Mouse (Mus musculus): Measurements from ENCODE around the gene Pip4k2c. TPM values are rescaled to one million over a fixed set of nuclear protein-coding genes. Genes with fewer than 3 reads are reported as not detected.

Pip4k2c gene
- polyA plus RNA-seq, 1 experiment = 36.7 TPM

- Histone ChIP-seq H3K9me3 (replicated peaks; ENCODE audit: control insufficient read depth, insufficient read depth, low read length, poor library complexity, severe bottlenecking) (0 out of 2 replicates have a peak, but pooled peaks cover 7% of the 10 kb centered on the region), H3K27ac (ENCODE audit: insufficient read depth, low read length) (no peak overlapping the region), H3K9ac (ENCODE audit: low read depth, poor library complexity, severe bottlenecking) (no peak overlapping the region), H3K27me3 (ENCODE audit: control insufficient read depth, insufficient read depth, low read length, poor library complexity, severe bottlenecking) (no peaks in the 10 kb centered on the region), H3K4me1 (ENCODE audit: control insufficient read depth, insufficient read depth, low read length) (no peaks in the 10 kb centered on the region), H3K36me3 (ENCODE audit: control insufficient read depth, insufficient read depth, low read length, poor library complexity, severe bottlenecking) (no peaks in the 10 kb centered on the region), H3K4me3 (ENCODE audit: low read depth, low read length) (no peak overlapping the region)
- no peak for TF ChIP-seq EP300 (IDR thresholded peaks at IDR 0.05; ENCODE audit: insufficient read depth, low read depth, low read length)
- TF ChIP-seq CTCF (IDR thresholded peaks at IDR 0.05; ENCODE audit: low read depth, low read length) = no peak
- TF ChIP-seq POLR2A (IDR thresholded peaks at IDR 0.05; ENCODE audit: insufficient read depth, low read length) = no peak
These were observed 60.9 kb downstream of the Pip4k2c start for GRCm38 (mm10) chr10:127150471-127150872.

GRCm38 (mm10) chr10:127147135-127147534, 64.2 kb downstream of the Pip4k2c start:
- no peaks in the 10 kb centered on the region for H3K36me3 ChIP-seq (ENCODE audit: control insufficient read depth, insufficient read depth, low read length, poor library complexity, severe bottlenecking)
- H3K27ac ChIP-seq (ENCODE audit: insufficient read depth, low read length) = no peak overlapping the region
- no peaks in the 10 kb centered on the region for H3K4me1 ChIP-seq (ENCODE audit: control insufficient read depth, insufficient read depth, low read length)
- no peak overlapping the region for H3K4me3 ChIP-seq (ENCODE audit: low read depth, low read length)
- no peak overlapping the region for H3K9ac ChIP-seq (ENCODE audit: low read depth, poor library complexity, severe bottlenecking)
- TF ChIP-seq POLR2A (IDR thresholded peaks at IDR 0.05; ENCODE audit: insufficient read depth, low read length) = no peak
- no peak for TF ChIP-seq EP300 (IDR thresholded peaks at IDR 0.05; ENCODE audit: insufficient read depth, low read depth, low read length)
- TF ChIP-seq CTCF (IDR thresholded peaks at IDR 0.05; ENCODE audit: low read depth, low read length) = no peak
- no peaks in the 10 kb centered on the region for H3K27me3 ChIP-seq (ENCODE audit: control insufficient read depth, insufficient read depth, low read length, poor library complexity, severe bottlenecking)
- H3K9me3 ChIP-seq (replicated peaks; ENCODE audit: control insufficient read depth, insufficient read depth, low read length, poor library complexity, severe bottlenecking) = peaks cover 3% of the 10 kb centered on the region; the same call in 1 of the 2 replicates

Other genes starting within 250 kb of the Pip4k2c start
- 60.9 and 62.0 TPM in 2 replicates for gene Ctdsp2, start 232.9 kb downstream of the Pip4k2c start, polyA plus RNA-seq (2011; ENCODE audit: insufficient read depth, insufficient read length, low read depth, missing spikeins)
- gene Avil, start 210.9 kb downstream of the Pip4k2c start, polyA plus RNA-seq (2011; ENCODE audit: insufficient read depth, insufficient read length, low read depth, missing spikeins) = 0.19 and 0.78 TPM in 2 replicates
- 40.6 and 47.9 TPM in 2 replicates for gene Tsfm, start 180.7 kb downstream of the Pip4k2c start, polyA plus RNA-seq (2011; ENCODE audit: insufficient read depth, insufficient read length, low read depth, missing spikeins)
- 20.2 and 22.8 TPM in 2 replicates for gene Mettl1, start 170.2 kb downstream of the Pip4k2c start, polyA plus RNA-seq (2011; ENCODE audit: insufficient read depth, insufficient read length, low read depth, missing spikeins)
- 0.41 and 0.51 TPM in 2 replicates for gene Eef1akmt3, start 170.1 kb downstream of the Pip4k2c start, polyA plus RNA-seq (2011; ENCODE audit: insufficient read depth, insufficient read length, low read depth, missing spikeins)
- 0.42 TPM in 1 of 2 replicates, not detected in the other for gene Cyp27b1, start 163.3 kb downstream of the Pip4k2c start, polyA plus RNA-seq (2011; ENCODE audit: insufficient read depth, insufficient read length, low read depth, missing spikeins)
- 8.8 and 9.5 TPM in 2 replicates for gene March9, start 151.4 kb downstream of the Pip4k2c start, polyA plus RNA-seq (2011; ENCODE audit: insufficient read depth, insufficient read length, low read depth, missing spikeins)
- gene Cdk4, start 148.1 kb downstream of the Pip4k2c start, polyA plus RNA-seq (2011; ENCODE audit: insufficient read depth, insufficient read length, low read depth, missing spikeins) = 619 and 675 TPM in 2 replicates
- gene Tspan31, start 141.3 kb downstream of the Pip4k2c start, polyA plus RNA-seq (2011; ENCODE audit: insufficient read depth, insufficient read length, low read depth, missing spikeins) = 71.0 and 75.9 TPM in 2 replicates
- 0.72 and 0.85 TPM in 2 replicates for gene Agap2, start 136.3 kb downstream of the Pip4k2c start, polyA plus RNA-seq (2011; ENCODE audit: insufficient read depth, insufficient read length, low read depth, missing spikeins)
- 14.1 and 16.7 TPM in 2 replicates for gene Os9, start 90.5 kb downstream of the Pip4k2c start, polyA plus RNA-seq (2011; ENCODE audit: insufficient read depth, insufficient read length, low read depth, missing spikeins)
- 7.7 and 9.5 TPM in 2 replicates for gene B4galnt1, start 46.4 kb downstream of the Pip4k2c start, polyA plus RNA-seq (2011; ENCODE audit: insufficient read depth, insufficient read length, low read depth, missing spikeins)
- 24.6 and 35.2 TPM in 2 replicates for gene Slc26a10, start 30.9 kb downstream of the Pip4k2c start, polyA plus RNA-seq (2011; ENCODE audit: insufficient read depth, insufficient read length, low read depth, missing spikeins)
- 50.9 and 54.3 TPM in 2 replicates for gene Arhgef25, start 21.5 kb downstream of the Pip4k2c start, polyA plus RNA-seq (2011; ENCODE audit: insufficient read depth, insufficient read length, low read depth, missing spikeins)
- gene Dtx3, start 15.9 kb downstream of the Pip4k2c start, polyA plus RNA-seq (2011; ENCODE audit: insufficient read depth, insufficient read length, low read depth, missing spikeins) = 49.8 and 50.8 TPM in 2 replicates
- 7.3 and 8.0 TPM in 2 replicates for gene Kif5a, start 51.8 kb upstream of the Pip4k2c start, polyA plus RNA-seq (2011; ENCODE audit: insufficient read depth, insufficient read length, low read depth, missing spikeins)
- gene Dctn2, start 54.8 kb upstream of the Pip4k2c start, polyA plus RNA-seq (2011; ENCODE audit: insufficient read depth, insufficient read length, low read depth, missing spikeins) = 124 and 125 TPM in 2 replicates
- 26.2 and 26.7 TPM in 2 replicates for gene Mbd6, start 77.4 kb upstream of the Pip4k2c start, polyA plus RNA-seq (2011; ENCODE audit: insufficient read depth, insufficient read length, low read depth, missing spikeins)
- 129 and 136 TPM in 2 replicates for gene Mars, start 100.2 kb upstream of the Pip4k2c start, polyA plus RNA-seq (2011; ENCODE audit: insufficient read depth, insufficient read length, low read depth, missing spikeins)
- gene Arhgap9, start 110.4 kb upstream of the Pip4k2c start, polyA plus RNA-seq (2011; ENCODE audit: insufficient read depth, insufficient read length, low read depth, missing spikeins) = 8.5 and 9.1 TPM in 2 replicates
- gene Gli1, start 130.4 kb upstream of the Pip4k2c start, polyA plus RNA-seq (2011; ENCODE audit: insufficient read depth, insufficient read length, low read depth, missing spikeins) = 19.8 and 21.4 TPM in 2 replicates
- gene Inhbe, start 142.8 kb upstream of the Pip4k2c start, polyA plus RNA-seq (2011; ENCODE audit: insufficient read depth, insufficient read length, low read depth, missing spikeins) = not detected in 2 replicates
- not detected in 2 replicates for gene Inhbc, start 158.8 kb upstream of the Pip4k2c start, polyA plus RNA-seq (2011; ENCODE audit: insufficient read depth, insufficient read length, low read depth, missing spikeins)
- gene R3hdm2, start 168.7 kb upstream of the Pip4k2c start, polyA plus RNA-seq (2011; ENCODE audit: insufficient read depth, insufficient read length, low read depth, missing spikeins) = 107 and 122 TPM in 2 replicates